Mouse (Mus musculus): Measurements from ENCODE around the gene Dck.

- TF ChIP-seq CTCF (IDR thresholded peaks at IDR 0.05; ENCODE audit: insufficient read depth, low read length): no peak
- no peak for TF ChIP-seq POLR2A (IDR thresholded peaks at IDR 0.05; ENCODE audit: borderline replicate concordance, extremely low read depth, low read depth, low read length)
Measured at GRCm38 (mm10) chr5:88721003-88721475, 43.8 kb upstream of the Dck start.
